Mouse (Mus musculus): ENCODE results near the gene Morc2b. TPM values are rescaled to one million over a fixed set of nuclear protein-coding genes. Genes with fewer than 3 reads are reported as not detected.

The Morc2b gene
- polyA plus RNA-seq, 1 experiment from 2014 or later: not detected

Other genes with a start within 250 kb of the Morc2b start
- gene Zfp870, start 248.0 kb downstream of the Morc2b start, polyA plus RNA-seq (2015; fragmentation: Nextera tagmentation; extraction: Ambion mirVana): 5.8 and 6.7 TPM in 2 replicates
- 0.41 and 1.0 TPM in 2 replicates for gene Cyp4f14, start 222.3 kb downstream of the Morc2b start, polyA plus RNA-seq (2015; fragmentation: Nextera tagmentation; extraction: Ambion mirVana)
- 18.3 and 20.4 TPM in 2 replicates for gene Cyp4f13, start 192.3 kb downstream of the Morc2b start, polyA plus RNA-seq (2015; fragmentation: Nextera tagmentation; extraction: Ambion mirVana)
- gene Zfp472, start 173.9 kb downstream of the Morc2b start, polyA plus RNA-seq (2015; fragmentation: Nextera tagmentation; extraction: Ambion mirVana): 10.6 and 11.7 TPM in 2 replicates
- gene Zfp952, start 146.6 kb downstream of the Morc2b start, polyA plus RNA-seq (2015; fragmentation: Nextera tagmentation; extraction: Ambion mirVana): 11.1 and 11.8 TPM in 2 replicates
- gene Zfp763, start 106.3 kb downstream of the Morc2b start, polyA plus RNA-seq (2015; fragmentation: Nextera tagmentation; extraction: Ambion mirVana): 10.5 and 10.9 TPM in 2 replicates
- gene 4921501E09Rik, start 71.6 kb downstream of the Morc2b start, polyA plus RNA-seq (2015; fragmentation: Nextera tagmentation; extraction: Ambion mirVana): not detected in 2 replicates
- 6.9 and 7.9 TPM in 2 replicates for gene Zfp563, start 50.4 kb downstream of the Morc2b start, polyA plus RNA-seq (2015; fragmentation: Nextera tagmentation; extraction: Ambion mirVana)
- not detected in 2 replicates for gene Olfr55, start 28.8 kb upstream of the Morc2b start, polyA plus RNA-seq (2015; fragmentation: Nextera tagmentation; extraction: Ambion mirVana)
- gene Olfr239, start 51.6 kb upstream of the Morc2b start, polyA plus RNA-seq (2015; fragmentation: Nextera tagmentation; extraction: Ambion mirVana): not detected in 2 replicates
- gene Olfr1564, start 82.0 kb upstream of the Morc2b start, polyA plus RNA-seq (2015; fragmentation: Nextera tagmentation; extraction: Ambion mirVana): not detected in 2 replicates
- gene Zfp955a, start 115.5 kb upstream of the Morc2b start, polyA plus RNA-seq (2015; fragmentation: Nextera tagmentation; extraction: Ambion mirVana): 15.3 and 15.9 TPM in 2 replicates
- 0.01 TPM in 1 of 2 replicates, not detected in the other for gene Olfr63, start 125.0 kb upstream of the Morc2b start, polyA plus RNA-seq (2015; fragmentation: Nextera tagmentation; extraction: Ambion mirVana)
- 10.9 and 11.9 TPM in 2 replicates for gene Zfp955b, start 149.9 kb upstream of the Morc2b start, polyA plus RNA-seq (2015; fragmentation: Nextera tagmentation; extraction: Ambion mirVana)
- gene Zfp81, start 219.2 kb upstream of the Morc2b start, polyA plus RNA-seq (2015; fragmentation: Nextera tagmentation; extraction: Ambion mirVana): 8.5 and 9.5 TPM in 2 replicates